Mouse (Mus musculus) hindbrain, postnatal 0 days (tissue): Measurements from ENCODE around the gene Tom1. TPM values are rescaled to one million over a fixed set of nuclear protein-coding genes. Genes with fewer than 3 reads are reported as not detected.

Experiments used
- ATAC-seq: fragments of 200-750 bp; cut with Nextera tagmentation; 2 replicates; pipeline ENCODE4 v1.8.0; 2017; ENCODE audit warnings: mild to moderate bottlenecking, moderate TSS enrichment, moderate library complexity
- DNase-seq: peaks from one replicate; pipeline ENCODE4 v3.0.0-alpha.2; 2015; ENCODE audit warnings: low spot score
- H3K27ac ChIP-seq: fragments of 300-500 bp; sonication (generic); 2 replicates; pipeline ENCODE4 v1.5.1; 2014; ENCODE audit warnings: mild to moderate bottlenecking
- H3K27me3 ChIP-seq: fragments of 300-500 bp; sonication (generic); 2 replicates; pipeline ENCODE4 v1.6.1; 2014; ENCODE audit warnings: low read length, mixed read lengths; ENCODE audit not compliant: insufficient read depth
- H3K36me3 ChIP-seq: fragments of 300-500 bp; sonication (generic); 2 replicates; pipeline ENCODE4 v1.6.1; 2014; ENCODE audit warnings: low read length, mixed read lengths; ENCODE audit not compliant: insufficient read depth
- H3K4me1 ChIP-seq: fragments of 300-500 bp; sonication (generic); 2 replicates; pipeline ENCODE4 v1.6.1; 2014; ENCODE audit warnings: antibody characterized with exemption, low read length, mixed read lengths; ENCODE audit not compliant: insufficient read depth
- H3K4me2 ChIP-seq: fragments of 300-500 bp; sonication (generic); 2 replicates; pipeline ENCODE4 v1.6.1; 2014; ENCODE audit warnings: low read depth, mild to moderate bottlenecking, low read length, moderate library complexity, mixed read lengths
- H3K4me3 ChIP-seq: fragments of 300-500 bp; sonication (generic); 2 replicates; pipeline ENCODE4 v1.5.1; 2014; ENCODE audit warnings: low read length
- H3K9ac ChIP-seq: fragments of 300-500 bp; sonication (generic); replicated peaks from 2 replicates; pipeline ENCODE4 v1.6.1; 2014; ENCODE audit warnings: mild to moderate bottlenecking, low read length, moderate library complexity, mixed read lengths
- H3K9me3 ChIP-seq: fragments of 300-500 bp; sonication (generic); 2 replicates; pipeline ENCODE4 v1.6.1; 2016; ENCODE audit warnings: low read length, mixed read lengths
- CTCF ChIP-seq: IDR thresholded peaks from 2 replicates; pipeline ENCODE4 v1.5.1; 2016; ENCODE audit warnings: antibody characterized with exemption, control low read depth, low read depth
- WGBS: fragments of 180-500 bp; shearing (Covaris S2); extraction: QIAGEN DNeasy Blood & Tissue Kit; methylation state at CpG from one replicate; pipeline ENCODE4 v1.1.7; 2014; 5-methylcytosine and 5-hydroxymethylcytosine counted together
- polyA plus RNA-seq: library from polyadenylated mRNA; unstranded; fragments of >200 nt; fragmentation: Nextera tagmentation; extraction: Ambion mirVana; gene quantifications from 2 replicates; pipeline ENCODE4 v1.2.1, GENCODE M21; 2015
- total RNA-seq: library from RNA; depleted of rRNA; stranded (reverse); fragments of >200 nt; gene quantifications from 2 replicates; pipeline ENCODE4 v1.2.3, GENCODE M21; 2014; rRNA removed

The Tom1 gene
- total RNA-seq (45.9 and 55.0 TPM in 2 replicates), polyA plus RNA-seq (48.2 and 49.2 TPM in 2 replicates)

- Histone ChIP-seq H3K9me3 (no peaks in the 10 kb centered on the region), H3K27ac (peak within 1 kb of the TSS; percentile 85), H3K4me2 (peak within 1 kb of the TSS; percentile 79), H3K36me3 (peaks cover 11% of the 10 kb centered on the region; the same call in 1 of the 2 replicates), H3K27me3 (no peaks in the 10 kb centered on the region), H3K4me1 (no peaks in the 10 kb centered on the region), H3K9ac (peak within 1 kb of the TSS; percentile 28), H3K4me3 (peak within 1 kb of the TSS; percentile 42)
- ATAC-seq (peak; percentile 99), DNase-seq (peak; percentile 99)
- 2% methylated on average over 62 of the region's 62 CpGs for WGBS
- no peak for TF ChIP-seq CTCF
Observed at GRCm38 (mm10) chr8:75033511-75034243, at the start of gene Tom1. Tom1 (plus strand) TSS chr8:75033705.

- ATAC-seq, result no peak
- Histone ChIP-seq H3K9ac (no peak overlapping the region), H3K27ac (no peak overlapping the region), H3K4me2 (no peak overlapping the region), H3K9me3 (no peaks in the 10 kb centered on the region), H3K4me1 (no peaks in the 10 kb centered on the region), H3K36me3 (no peaks in the 10 kb centered on the region), H3K4me3 (no peak overlapping the region), H3K27me3 (no peaks in the 10 kb centered on the region)
- no peak for TF ChIP-seq CTCF
- no peak for DNase-seq
- 79% methylated on average over 5 of the region's 5 CpGs for WGBS
Observed at GRCm38 (mm10) chr8:74987436-74987835, 46.1 kb upstream of the Tom1 start.

- H3K27me3 ChIP-seq, result no peaks in the 10 kb centered on the region
- no peak for TF ChIP-seq CTCF
- H3K36me3 ChIP-seq, result no peaks in the 10 kb centered on the region
- no peaks in the 10 kb centered on the region for H3K9me3 ChIP-seq
- no peak overlapping the region for H3K4me3 ChIP-seq
- H3K27ac ChIP-seq, result no peak overlapping the region
- no peak for DNase-seq
- WGBS, result 28% methylated on average over 15 of the region's 15 CpGs
- H3K9ac ChIP-seq, result no peak overlapping the region
- no peak overlapping the region for H3K4me2 ChIP-seq
- no peak for ATAC-seq
- H3K4me1 ChIP-seq, result 0 out of 2 replicates have a peak, but pooled peaks cover 4% of the 10 kb centered on the region
Observed at GRCm38 (mm10) chr8:74990021-74990420, 43.5 kb upstream of the Tom1 start.

- no peak for DNase-seq
- Histone ChIP-seq H3K4me3 (peak within 1 kb of the TSS; percentile 94), H3K9ac (peak within 1 kb of the TSS; percentile 98), H3K36me3 (no peaks in the 10 kb centered on the region), H3K4me2 (peak within 1 kb of the TSS; percentile 71), H3K4me1 (0 out of 2 replicates have a peak, but pooled peaks cover 4% of the 10 kb centered on the region), H3K9me3 (no peaks in the 10 kb centered on the region), H3K27me3 (no peaks in the 10 kb centered on the region), H3K27ac (peak within 1 kb of the TSS; percentile 97)
- TF ChIP-seq CTCF, result no peak
- WGBS, result 12% methylated on average over 8 of the region's 8 CpGs
- peak; percentile 20; the same call in 1 of the 2 replicates for ATAC-seq
Observed at GRCm38 (mm10) chr8:74993081-74993474, 40.4 kb upstream of the Tom1 start, which contains the start of gene Hmgxb4. Hmgxb4 (plus strand) TSS chr8:74993356.

GRCm38 (mm10) chr8:74993475-74994451 is 39.7 kb upstream of the Tom1 start:
- peak overlapping the region; percentile 71 for H3K4me2 ChIP-seq
- peak overlapping the region; percentile 94 for H3K4me3 ChIP-seq
- H3K27ac ChIP-seq, result peak overlapping the region; percentile 97
- 1% methylated on average over 73 of the region's 111 CpGs for WGBS
- peak; percentile 95 for DNase-seq
- H3K9ac ChIP-seq, result peak overlapping the region; percentile 98
- ATAC-seq, result peak; percentile 95
- H3K4me1 ChIP-seq, result 0 out of 2 replicates have a peak, but pooled peaks cover 4% of the 10 kb centered on the region
- H3K36me3 ChIP-seq, result peaks cover under 1% of the 10 kb centered on the region; the same call in 1 of the 2 replicates
- no peaks in the 10 kb centered on the region for H3K27me3 ChIP-seq
- H3K9me3 ChIP-seq, result no peaks in the 10 kb centered on the region
- TF ChIP-seq CTCF, result no peak

- Histone ChIP-seq H3K4me2 (peak overlapping the region; percentile 71), H3K9me3 (no peaks in the 10 kb centered on the region), H3K9ac (peak overlapping the region; percentile 98), H3K36me3 (peaks cover 8% of the 10 kb centered on the region), H3K27ac (peak overlapping the region; percentile 97; the same call in 1 of the 2 replicates), H3K27me3 (no peaks in the 10 kb centered on the region), H3K4me3 (peak overlapping the region; percentile 94), H3K4me1 (0 out of 2 replicates have a peak, but pooled peaks cover 4% of the 10 kb centered on the region)
- ATAC-seq, result peak; percentile 33; the same call in 1 of the 2 replicates
- DNase-seq, result peak; percentile 40
- TF ChIP-seq CTCF, result no peak
- WGBS, result 3% methylated on average over 7 of the region's 7 CpGs
Observed at GRCm38 (mm10) chr8:74994540-74994939, 39.0 kb upstream of the Tom1 start.
